Mouse (Mus musculus) kidney, adult 2 months (tissue): Measurements from ENCODE around the gene Rnf150.

ENCODE experiments used
- CTCF ChIP-seq: fragments of 200-500 bp; conservative IDR thresholded peaks from 2 replicates; pipeline ENCODE4 v1.5.1; 2011; ENCODE audit warnings: low read depth, mild to moderate bottlenecking, control low read depth, low read length, moderate library complexity, mixed read lengths; ENCODE audit not compliant: insufficient read depth, insufficient read length
- POLR2A ChIP-seq: fragments of 200-500 bp; IDR thresholded peaks from one replicate; pipeline ENCODE4 v1.6.1; 2011; ENCODE audit warnings: low read depth, low read length, control low read depth

- TF ChIP-seq POLR2A: no peak
- no peak for TF ChIP-seq CTCF
Observed at GRCm38 (mm10) chr8:82943223-82944006, 80.3 kb downstream of the Rnf150 start.
